Mouse (Mus musculus) brain, adult 2 months (tissue): ENCODE measurements around the gene Mettl7a1.
"Not testable (repeated sequence)": the region's sequence is repeated elsewhere in the genome, so short reads cannot be mapped to it uniquely, and the experiment has no call there.

Experiments
- DNase-seq: peaks from one replicate; pipeline ENCODE4 v3.0.0; 2011; ENCODE audit warnings: low read depth, low spot score

Mettl7a1 gene

GRCm38 (mm10) chr15:100300499-100300898 lies 3.4 kb upstream of the Mettl7a1 start:
- DNase-seq, result no peak

DNA sequence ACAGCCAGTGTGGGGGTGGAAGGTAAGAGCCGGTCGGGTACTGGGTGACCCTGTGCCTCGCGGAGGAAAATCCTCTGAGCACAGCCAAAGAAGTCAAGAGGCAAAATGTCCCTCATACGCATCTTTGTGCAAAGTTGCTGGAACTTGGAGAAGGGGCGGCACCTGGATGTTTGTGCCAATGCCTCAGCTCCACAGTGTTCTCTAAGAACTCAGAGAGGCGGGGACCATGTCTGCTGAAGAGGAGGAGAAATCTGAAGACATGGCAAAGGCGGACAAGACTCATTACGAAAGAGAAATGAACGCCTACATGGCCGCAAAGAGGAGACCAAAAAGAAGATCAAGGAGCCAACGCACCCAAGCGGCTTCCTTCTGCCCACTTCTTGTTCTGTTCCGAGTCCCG lies 2.4 kb upstream of the Mettl7a1 start:
- DNase-seq, result peak; percentile 56

- DNase-seq, result no peak
Measured at GRCm38 (mm10) chr15:100303428-100304018, 417 bp upstream of the Mettl7a1 start.

DNA sequence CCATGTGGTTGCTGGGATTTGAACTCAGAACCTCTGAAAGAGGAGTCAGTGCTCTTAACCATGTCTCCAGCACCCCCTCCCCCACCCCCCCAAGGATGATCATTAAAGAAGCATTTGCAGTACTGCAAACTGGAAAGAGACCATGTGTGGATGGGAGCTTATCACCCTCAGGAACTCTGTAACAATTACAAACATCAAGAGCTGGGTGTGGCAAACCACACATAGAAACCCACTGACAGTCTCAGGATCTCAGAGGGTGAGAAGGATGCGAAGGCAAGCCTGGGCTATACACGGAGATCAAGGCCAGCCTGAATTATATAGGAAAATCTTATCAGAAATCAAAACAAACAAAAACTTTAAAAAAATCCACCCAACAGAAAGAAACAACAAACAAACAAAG lies 2.3 kb downstream of the Mettl7a1 start:
- no peak for DNase-seq

- peak; percentile 90 for DNase-seq
Measured at GRCm38 (mm10) chr15:100307438-100308096, 3.6 kb downstream of the Mettl7a1 start.

GRCm38 (mm10) chr15:100312346-100312745 lies 8.4 kb downstream of the Mettl7a1 start:
- DNase-seq, result no peak

DNA sequence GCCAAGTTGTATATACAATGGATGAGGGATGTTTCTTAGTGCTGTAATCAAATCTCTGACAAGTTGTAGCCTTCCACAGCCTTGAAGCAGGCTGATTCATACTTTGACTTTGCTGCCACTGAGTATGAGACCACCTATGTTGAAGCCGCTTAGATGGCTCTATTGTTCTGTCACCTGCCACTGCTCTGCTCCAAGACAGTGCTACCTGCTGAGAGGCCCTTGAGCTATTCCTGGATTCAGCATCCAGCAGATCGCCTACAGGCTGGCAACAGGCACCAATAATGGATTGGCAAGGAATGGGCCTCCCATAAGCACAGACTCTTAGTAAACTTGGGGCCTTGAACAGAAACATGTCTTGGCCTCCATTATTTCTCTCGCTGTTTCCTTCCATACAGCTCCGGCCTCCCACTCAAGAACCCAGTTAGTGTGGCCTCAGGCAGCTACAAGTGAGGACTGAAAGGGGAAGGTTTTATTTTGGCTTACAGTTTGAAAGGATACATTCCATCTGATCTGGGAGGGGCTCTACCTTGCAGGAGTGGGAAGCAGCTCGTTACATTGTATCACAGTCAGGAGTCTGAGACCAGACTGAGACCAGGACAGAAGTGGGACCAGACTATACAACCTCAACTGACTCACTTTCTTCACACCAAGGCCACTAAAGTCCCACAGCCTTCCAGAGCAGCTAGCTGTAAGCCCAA lies 10.7 kb downstream of the Mettl7a1 start:
- no peak for DNase-seq

DNA sequence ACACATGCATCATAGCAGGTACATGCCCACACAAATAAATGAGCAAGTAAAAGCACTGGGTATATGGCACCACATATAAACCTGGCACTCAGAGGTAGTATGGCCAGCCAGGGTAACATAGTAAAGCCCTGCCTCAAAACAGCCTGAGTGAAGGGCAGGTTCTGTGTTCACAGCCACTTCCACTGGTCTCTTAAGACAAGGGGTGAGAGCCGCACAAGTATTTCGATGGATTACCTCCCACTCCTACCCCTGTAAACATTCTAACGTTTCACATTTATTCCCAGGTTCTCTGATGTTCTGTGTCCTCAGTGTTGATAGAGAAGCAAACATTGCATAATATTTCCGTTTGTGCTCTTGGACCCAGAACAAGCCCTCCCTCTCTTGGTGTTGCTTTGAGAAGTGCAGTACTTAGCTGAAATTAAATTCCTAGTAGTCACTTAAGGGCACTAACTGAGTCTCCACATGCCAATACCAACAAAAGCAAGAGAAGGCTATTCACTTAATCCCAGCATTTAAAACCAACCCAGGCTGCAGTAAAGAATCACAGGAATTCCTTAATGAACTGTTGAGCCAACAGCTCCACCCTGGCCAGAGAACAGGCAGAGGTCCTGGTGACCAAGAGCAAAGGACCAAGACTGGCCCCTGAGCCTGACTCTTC lies 14.2 kb downstream of the Mettl7a1 start:
- not testable (repeated sequence) for DNase-seq

DNA sequence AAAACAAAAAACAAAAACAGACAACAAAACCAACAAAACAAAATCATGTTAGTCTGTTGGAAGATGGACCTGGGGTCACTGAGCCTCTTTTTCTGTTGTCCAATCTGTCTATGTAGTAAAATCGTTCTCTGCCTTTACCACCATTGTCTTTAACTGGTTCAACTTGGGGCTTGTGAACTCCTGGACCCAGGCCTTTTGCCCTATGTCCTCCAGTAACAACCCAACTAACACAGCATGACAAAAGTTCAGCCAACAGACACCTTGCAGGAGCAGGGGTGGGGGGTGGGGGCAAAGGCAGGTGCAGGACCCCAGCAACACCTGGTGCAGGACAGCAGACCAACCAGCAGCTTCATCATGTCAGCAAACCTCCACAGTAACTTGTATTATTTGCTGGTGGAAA lies 15.9 kb downstream of the Mettl7a1 start:
- DNase-seq, result no peak

GRCm38 (mm10) chr15:100320295-100320905 lies 16.5 kb downstream of the Mettl7a1 start:
- no peak for DNase-seq

GRCm38 (mm10) chr15:100321134-100321533 lies 17.2 kb downstream of the Mettl7a1 start:
- peak; percentile 85 for DNase-seq

DNA sequence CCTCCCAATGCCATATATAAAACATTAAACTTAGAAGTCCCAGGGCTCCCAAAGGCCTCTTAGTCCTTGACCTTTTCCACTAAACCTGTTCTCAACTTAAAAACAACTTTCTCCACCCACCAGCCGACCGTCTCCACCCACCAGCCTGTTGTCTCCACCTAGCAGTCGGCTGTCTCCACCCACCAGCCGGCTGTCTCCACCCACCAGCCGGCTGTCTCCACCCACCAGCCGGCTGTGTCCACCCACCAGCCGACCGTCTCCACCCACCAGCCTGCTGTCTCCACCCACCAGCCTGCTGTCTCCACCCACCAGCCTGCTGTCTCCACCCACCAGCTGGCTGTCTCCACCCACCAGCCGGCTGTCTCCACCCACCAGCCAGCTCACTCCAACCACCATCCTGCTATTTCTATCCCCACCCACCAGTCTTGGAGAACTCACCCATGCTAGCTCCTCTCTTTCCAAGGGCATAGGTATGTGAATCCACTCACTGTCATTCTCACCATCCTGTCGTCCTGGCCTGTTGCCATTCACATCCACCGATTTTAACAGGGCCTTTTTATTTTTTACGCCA lies 20.2 kb downstream of the Mettl7a1 start:
- peak; percentile 60 for DNase-seq

GRCm38 (mm10) chr15:100325235-100325634 lies 21.3 kb downstream of the Mettl7a1 start:
- no peak for DNase-seq

DNA sequence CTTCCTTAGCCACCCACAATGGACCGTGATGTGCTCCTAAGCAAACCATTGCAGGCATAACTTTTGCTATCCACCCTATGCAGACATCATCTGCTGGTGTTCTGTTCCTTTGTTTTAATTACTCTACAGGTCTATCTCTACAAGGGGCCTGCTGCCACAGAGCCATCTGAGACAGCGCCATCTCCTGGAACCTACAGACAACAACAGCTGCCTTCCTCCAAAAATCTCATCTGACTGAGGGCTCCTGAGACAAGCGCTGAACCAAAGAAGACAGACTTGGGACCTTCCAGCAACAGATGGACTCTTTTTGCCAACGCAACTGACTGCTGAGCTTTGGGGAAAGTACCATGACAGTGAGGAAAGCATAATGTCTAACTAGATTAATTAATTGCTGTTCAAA lies 24.1 kb downstream of the Mettl7a1 start:
- not testable (repeated sequence) for DNase-seq

- not testable (repeated sequence) for DNase-seq
Measured at GRCm38 (mm10) chr15:100329336-100329735, 25.4 kb downstream of the Mettl7a1 start.

DNA sequence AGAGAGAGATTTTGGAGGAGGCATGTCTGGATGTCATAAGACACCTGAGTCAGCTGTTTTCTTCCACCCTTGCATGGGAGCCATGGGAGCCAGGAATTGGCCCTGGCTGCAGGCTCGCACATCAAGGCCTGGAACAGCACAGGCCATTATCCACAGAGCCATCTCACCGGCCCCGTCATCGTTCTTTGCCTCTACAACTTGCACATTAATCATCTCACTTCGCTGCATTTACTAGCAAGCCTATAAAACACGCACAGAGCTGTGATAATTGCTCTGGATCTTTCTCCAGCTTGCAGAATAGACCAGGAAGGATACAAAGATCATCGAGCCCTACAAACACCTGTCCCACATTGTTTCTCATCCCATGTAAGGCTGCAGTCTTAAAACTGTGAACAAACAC lies 26.8 kb downstream of the Mettl7a1 start:
- DNase-seq, result no peak

- DNase-seq, result not testable (repeated sequence)
Measured at GRCm38 (mm10) chr15:100332077-100332961, 28.4 kb downstream of the Mettl7a1 start.

DNA sequence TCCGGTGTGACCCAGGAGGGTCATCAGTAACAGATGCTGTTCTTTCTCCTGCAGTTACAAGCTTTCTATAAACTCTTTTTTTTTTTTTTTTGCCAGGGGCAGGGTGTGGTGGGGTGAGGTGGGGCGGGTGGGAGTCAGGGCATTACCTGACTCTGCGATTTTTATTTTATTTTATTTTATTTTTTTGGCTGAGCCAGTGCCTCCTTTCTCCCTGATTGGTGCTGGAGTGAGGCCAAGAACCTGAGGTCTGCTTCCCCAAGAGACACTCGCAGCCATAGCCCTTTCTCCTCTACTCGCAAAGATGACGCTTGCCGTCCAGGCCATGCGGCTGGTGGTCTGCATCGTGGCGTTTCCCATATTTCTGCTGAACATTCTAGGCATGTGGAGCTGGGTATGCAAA lies 30.7 kb downstream of the Mettl7a1 start, which contains the start of gene Mettl7a3:
Mettl7a3 (plus strand) TSS at position 301 of the 400 bp plus-strand sequence.
- no peak for DNase-seq

- DNase-seq, result not testable (repeated sequence)
Measured at GRCm38 (mm10) chr15:100337328-100337727, 33.4 kb downstream of the Mettl7a1 start.

DNA sequence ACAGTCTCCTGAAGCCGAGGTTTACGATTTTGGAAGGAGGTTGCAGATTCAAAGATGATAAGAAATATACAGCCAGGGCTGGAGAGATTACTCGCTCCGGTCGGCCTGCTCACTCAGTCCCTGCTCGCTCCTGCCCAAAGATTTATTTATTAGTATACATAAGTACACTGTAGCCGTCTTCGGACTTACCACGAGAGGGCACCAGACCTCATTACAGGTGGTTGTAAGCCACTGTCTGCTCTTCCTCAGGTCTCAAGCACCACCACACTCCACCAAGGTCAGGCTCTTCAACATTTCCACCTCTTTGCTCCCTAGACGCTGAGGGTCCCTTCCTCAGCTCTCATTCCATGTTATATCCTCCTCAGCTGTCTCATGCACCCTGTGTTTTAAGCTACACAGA lies 33.9 kb downstream of the Mettl7a1 start:
- DNase-seq, result peak; percentile 71
